Mouse (Mus musculus) kidney, embryonic 14.5 days (tissue): Measurements from ENCODE around the gene A830031A19Rik. TPM values are rescaled to one million over a fixed set of nuclear protein-coding genes. Genes with fewer than 3 reads are reported as not detected.
A peak's percentile ranks its signal among the peaks of the same experiment; 100 is the strongest.

Experiments
- ATAC-seq: fragments of 200-750 bp; cut with Nextera tagmentation; 2 replicates; pipeline ENCODE4 v1.8.0; 2017; ENCODE audit warnings: moderate number of reproducible peaks, mild to moderate bottlenecking, moderate TSS enrichment, moderate library complexity; ENCODE audit not compliant: low FRiP score, low TSS enrichment
- H3K27ac ChIP-seq: fragments of 300-500 bp; sonication (generic); 2 replicates; pipeline ENCODE4 v1.5.1; 2014; ENCODE audit warnings: low read depth, mild to moderate bottlenecking, low read length, moderate library complexity, mixed read lengths
- H3K27me3 ChIP-seq: fragments of 300-500 bp; sonication (generic); 2 replicates; pipeline ENCODE4 v1.6.1; 2014; ENCODE audit warnings: mild to moderate bottlenecking, low read length; ENCODE audit not compliant: control insufficient read depth, insufficient read depth
- H3K36me3 ChIP-seq: fragments of 300-500 bp; sonication (generic); 2 replicates; pipeline ENCODE4 v1.6.1; 2014; ENCODE audit warnings: low read length, mixed read lengths; ENCODE audit not compliant: control insufficient read depth, insufficient read depth
- H3K4me1 ChIP-seq: fragments of 300-500 bp; sonication (generic); 2 replicates; pipeline ENCODE4 v1.6.1; 2014; ENCODE audit warnings: low read length, mixed read lengths; ENCODE audit not compliant: control insufficient read depth, insufficient read depth
- H3K4me2 ChIP-seq: fragments of 300-500 bp; sonication (generic); replicated peaks from 2 replicates; pipeline ENCODE4 v1.6.1; 2014; ENCODE audit warnings: low read depth, mild to moderate bottlenecking, low read length
- H3K4me3 ChIP-seq: fragments of 300-500 bp; sonication (generic); 2 replicates; pipeline ENCODE4 v1.5.1; 2014; ENCODE audit warnings: mild to moderate bottlenecking, low read length
- H3K9ac ChIP-seq: fragments of 300-500 bp; sonication (generic); 2 replicates; pipeline ENCODE4 v1.6.1; 2014; ENCODE audit warnings: low read depth, mild to moderate bottlenecking, low read length, moderate library complexity
- H3K9me3 ChIP-seq: fragments of 300-500 bp; sonication (generic); 2 replicates; pipeline ENCODE4 v1.6.1; 2016; ENCODE audit warnings: low read length; ENCODE audit not compliant: control insufficient read depth
- WGBS: fragments of 180-500 bp; shearing (Covaris S2); extraction: QIAGEN DNeasy Blood & Tissue Kit; methylation state at CpG from one replicate; pipeline ENCODE4 v1.1.7; 2014; 5-methylcytosine and 5-hydroxymethylcytosine counted together
- polyA plus RNA-seq: library from polyadenylated mRNA; unstranded; fragments of >200 nt; fragmentation: Nextera tagmentation; extraction: Ambion mirVana; gene quantifications from 2 replicates; pipeline ENCODE4 v1.2.1, GENCODE M21; 2014

Gene A830031A19Rik
- polyA plus RNA-seq, 1 experiment from 2014 or later: not detected

- H3K9ac ChIP-seq: 0 out of 2 replicates have a peak overlapping the region, but pooled peaks have one; percentile 31
- 0 out of 2 replicates have a peak, but pooled peaks cover 12% of the 10 kb centered on the region for H3K4me1 ChIP-seq
- no peak overlapping the region for H3K27ac ChIP-seq
- WGBS: 1% methylated on average over 17 of the region's 17 CpGs
- H3K9me3 ChIP-seq: no peaks in the 10 kb centered on the region
- peak overlapping the region; percentile 87 for H3K4me2 ChIP-seq
- peaks cover 48% of the 10 kb centered on the region for H3K27me3 ChIP-seq
- H3K4me3 ChIP-seq: peak overlapping the region; percentile 50
- no peaks in the 10 kb centered on the region for H3K36me3 ChIP-seq
- no peak for ATAC-seq
These were observed 752 bp upstream of the A830031A19Rik start for GRCm38 (mm10) chr11:24075486-24076126.

GRCm38 (mm10) chr11:24074021-24074591, 748 bp downstream of the A830031A19Rik start:
- no peak overlapping the region for H3K4me3 ChIP-seq
- under 1% methylated on average over 18 of the region's 18 CpGs for WGBS

GRCm38 (mm10) chr11:24065313-24065712, 9.5 kb downstream of the A830031A19Rik start:
- ATAC-seq: no peak
- Histone ChIP-seq H3K4me3 (no peak overlapping the region), H3K9ac (no peak overlapping the region), H3K27ac (no peak overlapping the region), H3K4me2 (no peak overlapping the region), H3K9me3 (no peaks in the 10 kb centered on the region), H3K36me3 (no peaks in the 10 kb centered on the region), H3K4me1 (0 out of 2 replicates have a peak, but pooled peaks cover 4% of the 10 kb centered on the region), H3K27me3 (peaks cover 57% of the 10 kb centered on the region)
- 56% methylated on average over 4 of the region's 4 CpGs for WGBS

More at GRCm38 (mm10) chr11:24074021-24074591, 748 bp downstream of the A830031A19Rik start:
- Histone ChIP-seq H3K4me1 (0 out of 2 replicates have a peak, but pooled peaks cover 12% of the 10 kb centered on the region), H3K27ac (no peak overlapping the region), H3K27me3 (peaks cover 47% of the 10 kb centered on the region), H3K36me3 (no peaks in the 10 kb centered on the region), H3K9ac (no peak overlapping the region), H3K9me3 (no peaks in the 10 kb centered on the region), H3K4me2 (no peak overlapping the region; the same call in 1 of the 2 replicates)
- ATAC-seq: no peak

GRCm38 (mm10) chr11:24064221-24064620, 10.6 kb downstream of the A830031A19Rik start:
- WGBS: 46% methylated on average over 6 of the region's 6 CpGs
- no peak overlapping the region for H3K27ac ChIP-seq
- 0 out of 2 replicates have a peak, but pooled peaks cover 4% of the 10 kb centered on the region for H3K4me1 ChIP-seq
- ATAC-seq: no peak
- no peaks in the 10 kb centered on the region for H3K36me3 ChIP-seq
- H3K27me3 ChIP-seq: peaks cover 60% of the 10 kb centered on the region
- no peak overlapping the region for H3K4me2 ChIP-seq
- H3K9ac ChIP-seq: no peak overlapping the region
- no peak overlapping the region for H3K4me3 ChIP-seq
- H3K9me3 ChIP-seq: no peaks in the 10 kb centered on the region

GRCm38 (mm10) chr11:24062495-24063096, 12.3 kb downstream of the A830031A19Rik start:
- ATAC-seq: no peak
- no peak overlapping the region for H3K4me2 ChIP-seq
- no peaks in the 10 kb centered on the region for H3K36me3 ChIP-seq
- 0 out of 2 replicates have a peak, but pooled peaks cover 4% of the 10 kb centered on the region for H3K4me1 ChIP-seq
- H3K4me3 ChIP-seq: no peak overlapping the region
- WGBS: 29% methylated on average over 9 of the region's 9 CpGs
- H3K27ac ChIP-seq: no peak overlapping the region
- H3K27me3 ChIP-seq: peaks cover 68% of the 10 kb centered on the region
- H3K9me3 ChIP-seq: no peaks in the 10 kb centered on the region
- no peak overlapping the region for H3K9ac ChIP-seq

- H3K4me3 ChIP-seq: peak overlapping the region; percentile 12; the same call in 1 of the 2 replicates
- H3K9me3 ChIP-seq: no peaks in the 10 kb centered on the region
- no peak overlapping the region for H3K9ac ChIP-seq
- 3% methylated on average over 14 of the region's 14 CpGs for WGBS
- H3K4me2 ChIP-seq: peak overlapping the region; percentile 23
- 0 out of 2 replicates have a peak, but pooled peaks cover 4% of the 10 kb centered on the region for H3K4me1 ChIP-seq
- peaks cover 64% of the 10 kb centered on the region for H3K27me3 ChIP-seq
- no peak overlapping the region for H3K27ac ChIP-seq
- H3K36me3 ChIP-seq: no peaks in the 10 kb centered on the region
- ATAC-seq: no peak
These were observed 13.0 kb downstream of the A830031A19Rik start for GRCm38 (mm10) chr11:24061819-24062218.

- H3K9me3 ChIP-seq: no peaks in the 10 kb centered on the region
- H3K36me3 ChIP-seq: no peaks in the 10 kb centered on the region
- no peak overlapping the region for H3K9ac ChIP-seq
- H3K4me1 ChIP-seq: 0 out of 2 replicates have a peak, but pooled peaks cover 4% of the 10 kb centered on the region
- peak overlapping the region; percentile 21; the same call in 1 of the 2 replicates for H3K4me2 ChIP-seq
- no peak overlapping the region for H3K4me3 ChIP-seq
- no peak overlapping the region for H3K27ac ChIP-seq
- no peak for ATAC-seq
- 5% methylated on average over 5 of the region's 5 CpGs for WGBS
- peaks cover 56% of the 10 kb centered on the region for H3K27me3 ChIP-seq
These were observed 14.4 kb downstream of the A830031A19Rik start for GRCm38 (mm10) chr11:24060428-24060827.

- H3K9ac ChIP-seq: no peak overlapping the region
- 10% methylated on average over 1 of the region's 1 CpGs for WGBS
- no peaks in the 10 kb centered on the region for H3K36me3 ChIP-seq
- 0 out of 2 replicates have a peak, but pooled peaks cover 4% of the 10 kb centered on the region for H3K4me1 ChIP-seq
- H3K27me3 ChIP-seq: peaks cover 50% of the 10 kb centered on the region
- no peak overlapping the region for H3K27ac ChIP-seq
- no peaks in the 10 kb centered on the region for H3K9me3 ChIP-seq
- H3K4me2 ChIP-seq: no peak overlapping the region
- H3K4me3 ChIP-seq: no peak overlapping the region
- ATAC-seq: no peak
These were observed 15.7 kb downstream of the A830031A19Rik start for GRCm38 (mm10) chr11:24059137-24059536.
